Mouse (Mus musculus) liver, postnatal 0 days (tissue): ENCODE results near the gene Srrt.

Experiments used
- CTCF ChIP-seq: sonication (generic); IDR thresholded peaks from 2 replicates; pipeline ENCODE4 v1.5.1; 2016; ENCODE audit warnings: antibody characterized with exemption, low read depth
- EP300 ChIP-seq: IDR thresholded peaks from 2 replicates; pipeline ENCODE4 v1.6.1; 2016; ENCODE audit warnings: antibody characterized with exemption, low read depth, mild to moderate bottlenecking

GRCm38 (mm10) chr5:137330910-137331309 is 23.4 kb upstream of the Srrt start:
- no peak for TF ChIP-seq CTCF
- no peak for TF ChIP-seq EP300
